Mouse (Mus musculus): Measurements from ENCODE around the gene Eif4g1. TPM values are rescaled to one million over a fixed set of nuclear protein-coding genes. Genes with fewer than 3 reads are reported as not detected.
A peak's percentile ranks its signal among the peaks of the same experiment; 100 is the strongest.

The Eif4g1 gene
- polyA plus RNA-seq, 1 experiment from 2014 or later: 213 TPM

- H3K36me3 ChIP-seq (ENCODE audit: control insufficient read depth, insufficient read depth, low read length): peaks cover 84% of the 10 kb centered on the region
- H3K27me3 ChIP-seq (ENCODE audit: control insufficient read depth, insufficient read depth, low read length): no peaks in the 10 kb centered on the region
- no peaks in the 10 kb centered on the region for H3K9me3 ChIP-seq (ENCODE audit: control insufficient read depth, low read length)
- ATAC-seq (ENCODE audit: low FRiP score, low TSS enrichment): no peak
- no peak overlapping the region for H3K4me2 ChIP-seq (replicated peaks; ENCODE audit: low read depth, low read length)
- WGBS: 92% methylated on average over 4 of the region's 4 CpGs
- H3K9ac ChIP-seq (ENCODE audit: low read depth, low read length): no peak overlapping the region
- H3K4me3 ChIP-seq (ENCODE audit: low read length): no peak overlapping the region
- no peak overlapping the region for H3K27ac ChIP-seq (ENCODE audit: low read depth, low read length)
- H3K4me1 ChIP-seq (ENCODE audit: control insufficient read depth, insufficient read depth, low read length): 0 out of 2 replicates have a peak, but pooled peaks cover 5% of the 10 kb centered on the region
These were observed 10.5 kb upstream of the Eif4g1 start for GRCm38 (mm10) chr16:20657661-20658060.

GRCm38 (mm10) chr16:20670291-20670690 lies 2.2 kb downstream of the Eif4g1 start:
- Histone ChIP-seq H3K9ac (ENCODE audit: low read depth, low read length) (no peak overlapping the region), H3K36me3 (ENCODE audit: control insufficient read depth, insufficient read depth, low read length) (peaks cover 7% of the 10 kb centered on the region), H3K4me2 (replicated peaks; ENCODE audit: low read depth, low read length) (no peak overlapping the region), H3K27me3 (ENCODE audit: control insufficient read depth, insufficient read depth, low read length) (no peaks in the 10 kb centered on the region), H3K4me1 (ENCODE audit: control insufficient read depth, insufficient read depth, low read length) (peaks cover 7% of the 10 kb centered on the region; the same call in 1 of the 2 replicates), H3K4me3 (ENCODE audit: low read length) (no peak overlapping the region), H3K9me3 (ENCODE audit: control insufficient read depth, low read length) (no peaks in the 10 kb centered on the region), H3K27ac (ENCODE audit: low read depth, low read length) (no peak overlapping the region)
- ATAC-seq (ENCODE audit: low FRiP score, low TSS enrichment): no peak
- WGBS: 88% methylated on average over 3 of the region's 3 CpGs

- peak overlapping the region; percentile 98; the same call in 1 of the 2 replicates for H3K9ac ChIP-seq (ENCODE audit: low read depth, low read length)
- 22% methylated on average over 6 of the region's 6 CpGs for WGBS
- peak overlapping the region; percentile 79 for H3K4me2 ChIP-seq (replicated peaks; ENCODE audit: low read depth, low read length)
- no peak for ATAC-seq (ENCODE audit: low FRiP score, low TSS enrichment)
- H3K4me1 ChIP-seq (ENCODE audit: control insufficient read depth, insufficient read depth, low read length): peaks cover 7% of the 10 kb centered on the region; the same call in 1 of the 2 replicates
- H3K4me3 ChIP-seq (ENCODE audit: low read length): peak overlapping the region; percentile 94; the same call in 1 of the 2 replicates
- peaks cover 21% of the 10 kb centered on the region for H3K36me3 ChIP-seq (ENCODE audit: control insufficient read depth, insufficient read depth, low read length)
- no peaks in the 10 kb centered on the region for H3K9me3 ChIP-seq (ENCODE audit: control insufficient read depth, low read length)
- no peak overlapping the region for H3K27ac ChIP-seq (ENCODE audit: low read depth, low read length)
- no peaks in the 10 kb centered on the region for H3K27me3 ChIP-seq (ENCODE audit: control insufficient read depth, insufficient read depth, low read length)
These were observed 3.8 kb downstream of the Eif4g1 start for GRCm38 (mm10) chr16:20671886-20672285.

- Histone ChIP-seq H3K4me2 (replicated peaks; ENCODE audit: low read depth, low read length) (peak overlapping the region; percentile 79), H3K27ac (ENCODE audit: low read depth, low read length) (peak overlapping the region; percentile 94), H3K9me3 (ENCODE audit: control insufficient read depth, low read length) (no peaks in the 10 kb centered on the region), H3K27me3 (ENCODE audit: control insufficient read depth, insufficient read depth, low read length) (no peaks in the 10 kb centered on the region), H3K36me3 (ENCODE audit: control insufficient read depth, insufficient read depth, low read length) (peaks cover 27% of the 10 kb centered on the region), H3K4me1 (ENCODE audit: control insufficient read depth, insufficient read depth, low read length) (peaks cover 7% of the 10 kb centered on the region; the same call in 1 of the 2 replicates), H3K9ac (ENCODE audit: low read depth, low read length) (peak overlapping the region; percentile 98), H3K4me3 (ENCODE audit: low read length) (peak overlapping the region; percentile 94)
- WGBS: under 1% methylated on average over 35 of the region's 38 CpGs
- ATAC-seq (ENCODE audit: low FRiP score, low TSS enrichment): peak; percentile 97
These were observed 4.4 kb downstream of the Eif4g1 start for GRCm38 (mm10) chr16:20672500-20672902.

- peak; percentile 87 for ATAC-seq (ENCODE audit: low FRiP score, low TSS enrichment)
- peak overlapping the region; percentile 94 for H3K4me3 ChIP-seq (ENCODE audit: low read length)
- H3K27ac ChIP-seq (ENCODE audit: low read depth, low read length): peak overlapping the region; percentile 94
- peak overlapping the region; percentile 79 for H3K4me2 ChIP-seq (replicated peaks; ENCODE audit: low read depth, low read length)
- H3K4me1 ChIP-seq (ENCODE audit: control insufficient read depth, insufficient read depth, low read length): peaks cover 7% of the 10 kb centered on the region; the same call in 1 of the 2 replicates
- peaks cover 34% of the 10 kb centered on the region for H3K36me3 ChIP-seq (ENCODE audit: control insufficient read depth, insufficient read depth, low read length)
- no peaks in the 10 kb centered on the region for H3K9me3 ChIP-seq (ENCODE audit: control insufficient read depth, low read length)
- peak overlapping the region; percentile 98 for H3K9ac ChIP-seq (ENCODE audit: low read depth, low read length)
- WGBS: 1% methylated on average over 36 of the region's 78 CpGs
- H3K27me3 ChIP-seq (ENCODE audit: control insufficient read depth, insufficient read depth, low read length): no peaks in the 10 kb centered on the region
These were observed 5.0 kb downstream of the Eif4g1 start for GRCm38 (mm10) chr16:20672965-20673705.

- Histone ChIP-seq H3K27ac (ENCODE audit: low read depth, low read length) (peak overlapping the region; percentile 94; the same call in 1 of the 2 replicates), H3K9ac (ENCODE audit: low read depth, low read length) (peak overlapping the region; percentile 98), H3K4me1 (ENCODE audit: control insufficient read depth, insufficient read depth, low read length) (peaks cover 7% of the 10 kb centered on the region; the same call in 1 of the 2 replicates), H3K4me2 (replicated peaks; ENCODE audit: low read depth, low read length) (peak overlapping the region; percentile 79), H3K27me3 (ENCODE audit: control insufficient read depth, insufficient read depth, low read length) (no peaks in the 10 kb centered on the region), H3K4me3 (ENCODE audit: low read length) (peak overlapping the region; percentile 94), H3K9me3 (ENCODE audit: control insufficient read depth, low read length) (no peaks in the 10 kb centered on the region), H3K36me3 (ENCODE audit: control insufficient read depth, insufficient read depth, low read length) (peaks cover 40% of the 10 kb centered on the region)
- WGBS: 5% methylated on average over 14 of the region's 14 CpGs
- no peak for ATAC-seq (ENCODE audit: low FRiP score, low TSS enrichment)
These were observed 5.7 kb downstream of the Eif4g1 start for GRCm38 (mm10) chr16:20673706-20674303.

- Histone ChIP-seq H3K27me3 (ENCODE audit: control insufficient read depth, insufficient read depth, low read length) (no peaks in the 10 kb centered on the region), H3K4me1 (ENCODE audit: control insufficient read depth, insufficient read depth, low read length) (peaks cover 7% of the 10 kb centered on the region; the same call in 1 of the 2 replicates), H3K9ac (ENCODE audit: low read depth, low read length) (no peak overlapping the region), H3K4me3 (ENCODE audit: low read length) (no peak overlapping the region), H3K36me3 (ENCODE audit: control insufficient read depth, insufficient read depth, low read length) (peaks cover 53% of the 10 kb centered on the region), H3K9me3 (ENCODE audit: control insufficient read depth, low read length) (no peaks in the 10 kb centered on the region), H3K4me2 (replicated peaks; ENCODE audit: low read depth, low read length) (no peak overlapping the region), H3K27ac (ENCODE audit: low read depth, low read length) (no peak overlapping the region)
- WGBS: 91% methylated on average over 6 of the region's 6 CpGs
- ATAC-seq (ENCODE audit: low FRiP score, low TSS enrichment): no peak
These were observed 7.1 kb downstream of the Eif4g1 start for GRCm38 (mm10) chr16:20675213-20675612.

- peaks cover 68% of the 10 kb centered on the region for H3K36me3 ChIP-seq (ENCODE audit: control insufficient read depth, insufficient read depth, low read length)
These were observed 8.6 kb downstream of the Eif4g1 start for GRCm38 (mm10) chr16:20676702-20677101.

GRCm38 (mm10) chr16:20677380-20677779 lies 9.3 kb downstream of the Eif4g1 start:
- H3K36me3 ChIP-seq (ENCODE audit: control insufficient read depth, insufficient read depth, low read length): peaks cover 75% of the 10 kb centered on the region
- no peak overlapping the region for H3K27ac ChIP-seq (ENCODE audit: low read depth, low read length)
- H3K4me3 ChIP-seq (ENCODE audit: low read length): no peak overlapping the region
- WGBS: 87% methylated on average over 5 of the region's 5 CpGs
- no peaks in the 10 kb centered on the region for H3K27me3 ChIP-seq (ENCODE audit: control insufficient read depth, insufficient read depth, low read length)
- H3K9me3 ChIP-seq (ENCODE audit: control insufficient read depth, low read length): no peaks in the 10 kb centered on the region
- H3K4me2 ChIP-seq (replicated peaks; ENCODE audit: low read depth, low read length): no peak overlapping the region
- H3K4me1 ChIP-seq (ENCODE audit: control insufficient read depth, insufficient read depth, low read length): peaks cover 7% of the 10 kb centered on the region; the same call in 1 of the 2 replicates
- no peak for ATAC-seq (ENCODE audit: low FRiP score, low TSS enrichment)
- no peak overlapping the region for H3K9ac ChIP-seq (ENCODE audit: low read depth, low read length)

More at GRCm38 (mm10) chr16:20676702-20677101, 8.6 kb downstream of the Eif4g1 start:
- WGBS: 87% methylated on average over 4 of the region's 4 CpGs
- no peak for ATAC-seq (ENCODE audit: low FRiP score, low TSS enrichment)
- H3K4me1 ChIP-seq (ENCODE audit: control insufficient read depth, insufficient read depth, low read length): peaks cover 7% of the 10 kb centered on the region; the same call in 1 of the 2 replicates
- H3K27ac ChIP-seq (ENCODE audit: low read depth, low read length): no peak overlapping the region
- no peak overlapping the region for H3K9ac ChIP-seq (ENCODE audit: low read depth, low read length)
- H3K4me3 ChIP-seq (ENCODE audit: low read length): no peak overlapping the region
- no peaks in the 10 kb centered on the region for H3K27me3 ChIP-seq (ENCODE audit: control insufficient read depth, insufficient read depth, low read length)
- H3K4me2 ChIP-seq (replicated peaks; ENCODE audit: low read depth, low read length): no peak overlapping the region
- no peaks in the 10 kb centered on the region for H3K9me3 ChIP-seq (ENCODE audit: control insufficient read depth, low read length)
